Mouse (Mus musculus): Measurements from ENCODE around the gene Slc35f4.

GRCm38 (mm10) chr14:49316493-49316894, 209.4 kb downstream of the Slc35f4 start:
- TF ChIP-seq CTCF (IDR thresholded peaks at IDR 0.05; ENCODE audit: low read depth) (no peak), EP300 (optimal IDR thresholded peaks at IDR 0.05) (no peak)

All from stomach, postnatal 0 days (tissue).